Mouse (Mus musculus) MEL (cell line): ENCODE results near the gene Ccl1.

Source experiments
- CHD2 ChIP-seq: IDR thresholded peaks from 2 replicates; pipeline ENCODE4 v1.6.1; 2011; ENCODE audit warnings: low read length, improper control_type of control experiment
- GABPA ChIP-seq: IDR thresholded peaks from 2 replicates; pipeline ENCODE4 v1.6.1; 2012; ENCODE audit warnings: low read depth, mild to moderate bottlenecking, inconsistent platforms, low read length, improper control_type of control experiment, moderate library complexity
- MAZ ChIP-seq: IDR thresholded peaks from 2 replicates; pipeline ENCODE4 v1.6.1; 2012; ENCODE audit warnings: low read depth, mild to moderate bottlenecking, inconsistent platforms, low read length, improper control_type of control experiment
- POLR2A ChIP-seq, 2 experiments: IDR thresholded peaks; 2 replicates each; pipeline ENCODE4 v1.6.1; 2011 to 2012; ENCODE audit warnings: low read length in 2 of 2, mild to moderate bottlenecking in 2 of 2, control low read depth in 1 of 2, improper control_type of control experiment in 1 of 2, low read depth in 1 of 2, moderate library complexity in 1 of 2; ENCODE audit not compliant: control insufficient read depth in 1 of 2, insufficient read depth in 1 of 2, poor library complexity in 1 of 2
- POLR2AphosphoS2 ChIP-seq: IDR thresholded peaks from 2 replicates; pipeline ENCODE4 v1.6.1; 2011; ENCODE audit warnings: low read length, improper control_type of control experiment
- SMC3 ChIP-seq: IDR thresholded peaks from 2 replicates; pipeline ENCODE4 v1.6.1; 2011; ENCODE audit warnings: low read depth, low read length, improper control_type of control experiment
- TAL1 ChIP-seq: IDR thresholded peaks from 2 replicates; pipeline ENCODE4 v1.6.1; 2012; ENCODE audit warnings: mild to moderate bottlenecking, inconsistent platforms, low read length, moderate library complexity, mixed read lengths
- ZC3H11A ChIP-seq: IDR thresholded peaks from 2 replicates; pipeline ENCODE4 v1.6.1; 2012; ENCODE audit warnings: low read depth, mild to moderate bottlenecking, inconsistent platforms, low read length, improper control_type of control experiment

GRCm38 (mm10) chr11:82183281-82183935 is 122.1 kb downstream of the Ccl1 start:
- no peak for TF ChIP-seq CHD2
- TF ChIP-seq SMC3 = no peak
- no peak for TF ChIP-seq ZC3H11A
- no peak for TF ChIP-seq POLR2A (IDR thresholded peaks at IDR 0.05; ENCODE audit: control insufficient read depth in 1 of 2, insufficient read depth in 1 of 2, low read depth in 1 of 2, low read length in 2 of 2, poor library complexity in 1 of 2)
- no peak for TF ChIP-seq POLR2AphosphoS2
- no peak for TF ChIP-seq TAL1
- no peak for TF ChIP-seq GABPA
- TF ChIP-seq MAZ = no peak
